Mouse (Mus musculus) inflammation-experienced regulatory T-cells, adult 6 months (primary cell): ENCODE measurements around the gene Mapk8ip2. TPM values are rescaled to one million over a fixed set of nuclear protein-coding genes. Genes with fewer than 3 reads are reported as not detected.
A peak's percentile ranks its signal among the peaks of the same experiment; 100 is the strongest.

Source experiments
- ATAC-seq: one replicate; pipeline ENCODE4 v1.8.0; 2017
- polyA plus RNA-seq, 3 experiments: library from polyadenylated mRNA; unstranded; fragments of 100-300 nt; shearing (Covaris generic); gene quantifications; one replicate each; pipeline ENCODE4 v1.2.1; 2017

Gene Mapk8ip2
- polyA plus RNA-seq, 3 experiments from 2014 or later = 0.08 to 0.40 TPM; not detected in 1

GRCm38 (mm10) chr15:89452906-89453864 lies 528 bp upstream of the Mapk8ip2 start:
- no peak for ATAC-seq

GRCm38 (mm10) chr15:89454857-89455256 lies 1.1 kb downstream of the Mapk8ip2 start:
- no peak for ATAC-seq

- no peak for ATAC-seq
Observed at GRCm38 (mm10) chr15:89455642-89456041, 1.9 kb downstream of the Mapk8ip2 start.

GRCm38 (mm10) chr15:89458942-89459341 lies 5.2 kb downstream of the Mapk8ip2 start:
- ATAC-seq = no peak

GRCm38 (mm10) chr15:89459821-89460220 lies 6.1 kb downstream of the Mapk8ip2 start:
- ATAC-seq = no peak

- ATAC-seq = no peak
Observed at GRCm38 (mm10) chr15:89460298-89460697, 6.6 kb downstream of the Mapk8ip2 start.

- ATAC-seq = no peak
Observed at GRCm38 (mm10) chr15:89461321-89461720, 7.6 kb downstream of the Mapk8ip2 start.

GRCm38 (mm10) chr15:89462176-89462575 lies 8.5 kb downstream of the Mapk8ip2 start:
- no peak for ATAC-seq

- no peak for ATAC-seq
Observed at GRCm38 (mm10) chr15:89463334-89464235, 9.9 kb downstream of the Mapk8ip2 start.

GRCm38 (mm10) chr15:89465052-89465451 lies 11.3 kb downstream of the Mapk8ip2 start:
- no peak for ATAC-seq

- peak; percentile 46 for ATAC-seq
Observed at GRCm38 (mm10) chr15:89468577-89468976, 14.9 kb downstream of the Mapk8ip2 start.

- ATAC-seq = no peak
Observed at GRCm38 (mm10) chr15:89471476-89471875, 17.8 kb downstream of the Mapk8ip2 start.

GRCm38 (mm10) chr15:89473370-89473769 lies 19.7 kb downstream of the Mapk8ip2 start:
- ATAC-seq = no peak

- ATAC-seq = no peak
Observed at GRCm38 (mm10) chr15:89473921-89474320, 20.2 kb downstream of the Mapk8ip2 start.

- ATAC-seq = no peak
Observed at GRCm38 (mm10) chr15:89474596-89475292, 21.0 kb downstream of the Mapk8ip2 start.

- ATAC-seq = no peak
Observed at GRCm38 (mm10) chr15:89475293-89475600, 21.5 kb downstream of the Mapk8ip2 start.

GRCm38 (mm10) chr15:89475611-89476474 lies 22.1 kb downstream of the Mapk8ip2 start:
- peak; percentile 99 for ATAC-seq

- ATAC-seq = peak; percentile 34
Observed at GRCm38 (mm10) chr15:89476475-89476815, 22.7 kb downstream of the Mapk8ip2 start.

- ATAC-seq = no peak
Observed at GRCm38 (mm10) chr15:89477091-89477491, 23.4 kb downstream of the Mapk8ip2 start, which contains the start of gene Arsa. Arsa (minus strand) TSS chr15:89477425.

- no peak for ATAC-seq
Observed at GRCm38 (mm10) chr15:89477806-89478205, 24.1 kb downstream of the Mapk8ip2 start.

GRCm38 (mm10) chr15:89478622-89479021 lies 24.9 kb downstream of the Mapk8ip2 start:
- ATAC-seq = no peak

GRCm38 (mm10) chr15:89480584-89480983 lies 26.9 kb downstream of the Mapk8ip2 start:
- no peak for ATAC-seq
